Mouse (Mus musculus) kidney, embryonic 14.5 days (tissue): Measurements from ENCODE around the gene Ppard. TPM values are rescaled to one million over a fixed set of nuclear protein-coding genes. Genes with fewer than 3 reads are reported as not detected.

Experiments
- ATAC-seq: fragments of 200-750 bp; cut with Nextera tagmentation; 2 replicates; pipeline ENCODE4 v1.8.0; 2017; ENCODE audit warnings: moderate number of reproducible peaks, mild to moderate bottlenecking, moderate TSS enrichment, moderate library complexity; ENCODE audit not compliant: low FRiP score, low TSS enrichment
- H3K27ac ChIP-seq: fragments of 300-500 bp; sonication (generic); 2 replicates; pipeline ENCODE4 v1.5.1; 2014; ENCODE audit warnings: low read depth, mild to moderate bottlenecking, low read length, moderate library complexity, mixed read lengths
- H3K27me3 ChIP-seq: fragments of 300-500 bp; sonication (generic); 2 replicates; pipeline ENCODE4 v1.6.1; 2014; ENCODE audit warnings: mild to moderate bottlenecking, low read length; ENCODE audit not compliant: control insufficient read depth, insufficient read depth
- H3K36me3 ChIP-seq: fragments of 300-500 bp; sonication (generic); 2 replicates; pipeline ENCODE4 v1.6.1; 2014; ENCODE audit warnings: low read length, mixed read lengths; ENCODE audit not compliant: control insufficient read depth, insufficient read depth
- H3K4me1 ChIP-seq: fragments of 300-500 bp; sonication (generic); 2 replicates; pipeline ENCODE4 v1.6.1; 2014; ENCODE audit warnings: low read length, mixed read lengths; ENCODE audit not compliant: control insufficient read depth, insufficient read depth
- H3K4me2 ChIP-seq: fragments of 300-500 bp; sonication (generic); replicated peaks from 2 replicates; pipeline ENCODE4 v1.6.1; 2014; ENCODE audit warnings: low read depth, mild to moderate bottlenecking, low read length
- H3K4me3 ChIP-seq: fragments of 300-500 bp; sonication (generic); 2 replicates; pipeline ENCODE4 v1.5.1; 2014; ENCODE audit warnings: mild to moderate bottlenecking, low read length
- H3K9ac ChIP-seq: fragments of 300-500 bp; sonication (generic); 2 replicates; pipeline ENCODE4 v1.6.1; 2014; ENCODE audit warnings: low read depth, mild to moderate bottlenecking, low read length, moderate library complexity
- H3K9me3 ChIP-seq: fragments of 300-500 bp; sonication (generic); 2 replicates; pipeline ENCODE4 v1.6.1; 2016; ENCODE audit warnings: low read length; ENCODE audit not compliant: control insufficient read depth
- WGBS: fragments of 180-500 bp; shearing (Covaris S2); extraction: QIAGEN DNeasy Blood & Tissue Kit; methylation state at CpG from one replicate; pipeline ENCODE4 v1.1.7; 2014; 5-methylcytosine and 5-hydroxymethylcytosine counted together
- polyA plus RNA-seq: library from polyadenylated mRNA; unstranded; fragments of >200 nt; fragmentation: Nextera tagmentation; extraction: Ambion mirVana; gene quantifications from 2 replicates; pipeline ENCODE4 v1.2.1, GENCODE M21; 2014

Ppard gene
- polyA plus RNA-seq, 1 experiment from 2014 or later: 2.3 TPM

DNA sequence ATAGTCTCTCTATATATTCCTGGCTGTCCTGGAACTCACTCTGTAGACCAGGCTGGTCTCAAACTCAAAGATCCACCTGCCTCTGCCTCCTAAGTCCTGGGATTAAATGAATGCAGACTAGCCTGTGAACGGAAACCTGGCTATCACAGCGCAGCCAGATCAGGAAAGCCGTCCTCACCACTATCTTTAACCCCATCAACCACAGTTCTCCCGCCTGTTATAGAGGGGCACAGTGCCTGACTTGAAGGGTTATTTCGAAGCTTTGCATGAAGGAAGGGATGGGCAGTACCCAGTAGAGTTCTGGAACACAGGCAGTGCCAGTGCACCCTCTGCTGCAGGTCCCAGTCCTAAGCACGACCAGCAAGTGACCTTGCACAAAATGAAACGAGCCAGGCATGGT, 58.8 kb downstream of the Ppard start:
- no peak overlapping the region for H3K9ac ChIP-seq
- 82% methylated on average over 7 of the region's 7 CpGs for WGBS
- no peak overlapping the region for H3K27ac ChIP-seq
- no peak overlapping the region for H3K4me2 ChIP-seq
- H3K4me1 ChIP-seq: peaks cover 22% of the 10 kb centered on the region
- no peak overlapping the region for H3K4me3 ChIP-seq
- no peaks in the 10 kb centered on the region; the same call in 1 of the 2 replicates for H3K9me3 ChIP-seq
- no peaks in the 10 kb centered on the region for H3K27me3 ChIP-seq
- H3K36me3 ChIP-seq: no peaks in the 10 kb centered on the region
- ATAC-seq: no peak

DNA sequence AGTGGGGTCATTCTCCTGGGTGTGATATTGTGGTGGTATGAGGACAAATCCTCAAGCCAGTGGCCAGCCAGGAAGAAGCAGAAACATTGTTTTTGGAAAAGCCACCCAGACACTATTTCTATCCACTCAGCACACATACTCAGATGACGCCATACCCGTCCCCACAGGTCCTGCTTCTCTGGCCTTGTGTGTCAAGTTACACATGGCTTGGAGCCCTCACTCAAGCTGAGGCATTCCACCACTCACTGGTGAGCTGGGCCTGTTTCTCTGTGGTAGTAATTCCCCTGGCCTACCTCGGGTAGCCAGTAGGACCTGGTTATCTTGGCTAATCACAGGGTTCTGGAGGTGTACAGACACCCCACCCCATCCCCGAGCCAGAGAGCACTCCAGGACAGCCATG, 61.2 kb downstream of the Ppard start:
- no peak overlapping the region for H3K27ac ChIP-seq
- 0 out of 2 replicates have a peak, but pooled peaks cover 6% of the 10 kb centered on the region for H3K4me1 ChIP-seq
- 51% methylated on average over 4 of the region's 4 CpGs for WGBS
- H3K36me3 ChIP-seq: peaks cover 9% of the 10 kb centered on the region
- H3K9me3 ChIP-seq: no peaks in the 10 kb centered on the region; the same call in 1 of the 2 replicates
- no peak for ATAC-seq
- no peak overlapping the region for H3K4me3 ChIP-seq
- no peak overlapping the region for H3K9ac ChIP-seq
- H3K4me2 ChIP-seq: no peak overlapping the region
- H3K27me3 ChIP-seq: no peaks in the 10 kb centered on the region

DNA sequence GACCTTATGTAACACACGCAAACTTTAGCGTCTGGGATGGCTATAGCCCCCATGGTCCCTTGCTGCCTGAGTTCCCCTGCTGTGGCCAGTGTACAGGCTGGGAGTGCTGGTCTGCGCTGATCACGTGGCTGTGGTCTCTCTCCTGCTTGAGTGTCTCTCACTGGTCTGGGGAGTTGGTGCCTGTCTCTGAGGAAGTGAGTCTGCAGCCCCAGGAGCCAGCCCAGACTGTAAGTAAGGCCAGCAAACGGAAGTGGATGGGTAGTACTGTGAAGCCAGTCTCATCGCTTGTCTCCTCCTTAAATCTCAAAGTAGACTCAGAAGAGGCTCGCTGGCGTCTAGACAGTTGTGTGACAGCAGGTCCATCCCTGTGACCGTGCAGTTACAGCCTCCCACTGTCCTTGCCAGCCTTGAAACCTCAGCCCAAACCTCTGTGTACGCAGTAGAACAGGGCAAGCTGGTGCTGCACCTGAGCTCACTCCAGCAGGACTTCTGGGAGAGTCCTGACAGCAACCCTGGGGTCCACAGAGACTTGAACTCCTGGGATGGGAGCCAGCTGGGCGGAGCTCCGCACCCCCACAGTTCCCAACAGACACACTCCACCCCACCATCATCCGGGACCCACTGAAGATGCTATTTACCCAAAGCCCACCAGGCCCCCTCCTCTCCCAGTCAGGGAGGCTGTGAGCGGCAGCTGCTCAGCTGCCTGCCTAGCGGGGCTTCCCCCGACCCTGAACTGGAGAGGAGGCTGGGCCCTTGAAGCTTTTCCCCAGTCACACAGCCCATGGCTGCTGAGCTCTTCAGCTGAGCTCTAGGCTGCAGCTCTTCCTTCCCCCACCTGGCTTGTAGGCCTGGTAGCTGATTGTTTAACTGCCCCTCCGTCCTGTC, 62.2 kb downstream of the Ppard start:
- ATAC-seq: 0 out of 2 replicates have a peak, but pooled peaks have one; percentile 32
- H3K4me2 ChIP-seq: no peak overlapping the region
- no peaks in the 10 kb centered on the region for H3K27me3 ChIP-seq
- H3K9ac ChIP-seq: no peak overlapping the region
- peaks cover 9% of the 10 kb centered on the region; the same call in 1 of the 2 replicates for H3K4me1 ChIP-seq
- H3K27ac ChIP-seq: no peak overlapping the region
- 67% methylated on average over 17 of the region's 17 CpGs for WGBS
- H3K9me3 ChIP-seq: no peaks in the 10 kb centered on the region; the same call in 1 of the 2 replicates
- no peak overlapping the region for H3K4me3 ChIP-seq
- H3K36me3 ChIP-seq: peaks cover 12% of the 10 kb centered on the region

DNA sequence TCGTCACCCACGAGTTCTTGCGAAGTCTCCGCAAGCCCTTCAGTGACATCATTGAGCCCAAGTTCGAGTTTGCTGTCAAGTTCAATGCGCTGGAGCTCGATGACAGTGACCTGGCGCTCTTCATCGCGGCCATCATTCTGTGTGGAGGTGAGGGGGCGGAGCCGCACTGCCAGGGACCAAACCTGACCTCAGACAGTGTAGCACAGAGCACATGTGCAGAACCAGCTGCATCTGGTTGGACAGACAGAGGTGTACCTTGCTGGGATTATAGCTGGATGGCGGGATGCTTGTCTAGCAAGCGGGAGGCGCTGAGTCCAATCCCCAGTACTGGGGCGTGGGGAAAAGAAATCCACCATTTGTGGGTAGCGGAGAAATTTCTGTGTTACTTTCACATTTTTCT, 66.4 kb downstream of the Ppard start:
- ATAC-seq: no peak
- no peak overlapping the region for H3K27ac ChIP-seq
- no peak overlapping the region for H3K9ac ChIP-seq
- no peak overlapping the region for H3K4me3 ChIP-seq
- H3K4me1 ChIP-seq: peaks cover 17% of the 10 kb centered on the region; the same call in 1 of the 2 replicates
- H3K36me3 ChIP-seq: peaks cover 12% of the 10 kb centered on the region
- H3K27me3 ChIP-seq: no peaks in the 10 kb centered on the region
- no peaks in the 10 kb centered on the region for H3K9me3 ChIP-seq
- H3K4me2 ChIP-seq: no peak overlapping the region
- 95% methylated on average over 17 of the region's 17 CpGs for WGBS

DNA sequence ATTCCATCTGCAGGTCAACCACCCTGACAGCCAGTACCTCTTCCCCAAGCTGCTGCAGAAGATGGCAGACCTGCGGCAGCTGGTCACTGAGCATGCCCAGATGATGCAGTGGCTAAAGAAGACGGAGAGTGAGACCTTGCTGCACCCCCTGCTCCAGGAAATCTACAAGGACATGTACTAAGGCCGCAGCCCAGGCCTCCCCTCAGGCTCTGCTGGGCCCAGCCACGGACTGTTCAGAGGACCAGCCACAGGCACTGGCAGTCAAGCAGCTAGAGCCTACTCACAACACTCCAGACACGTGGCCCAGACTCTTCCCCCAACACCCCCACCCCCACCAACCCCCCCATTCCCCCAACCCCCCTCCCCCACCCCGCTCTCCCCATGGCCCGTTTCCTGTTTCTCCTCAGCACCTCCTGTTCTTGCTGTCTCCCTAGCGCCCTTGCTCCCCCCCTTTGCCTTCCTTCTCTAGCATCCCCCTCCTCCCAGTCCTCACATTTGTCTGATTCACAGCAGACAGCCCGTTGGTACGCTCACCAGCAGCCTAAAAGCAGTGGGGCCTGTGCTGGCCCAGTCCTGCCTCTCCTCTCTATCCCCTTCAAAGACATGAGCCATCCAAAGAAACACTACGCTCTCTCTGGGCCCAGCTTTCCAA, 67.3 kb downstream of the Ppard start:
- no peak overlapping the region for H3K4me2 ChIP-seq
- peak; percentile 50; the same call in 1 of the 2 replicates for ATAC-seq
- H3K4me3 ChIP-seq: no peak overlapping the region
- peaks cover 17% of the 10 kb centered on the region; the same call in 1 of the 2 replicates for H3K4me1 ChIP-seq
- H3K9ac ChIP-seq: no peak overlapping the region
- H3K27ac ChIP-seq: no peak overlapping the region
- no peaks in the 10 kb centered on the region for H3K27me3 ChIP-seq
- H3K9me3 ChIP-seq: no peaks in the 10 kb centered on the region
- 31% methylated on average over 11 of the region's 11 CpGs for WGBS
- peaks cover 12% of the 10 kb centered on the region for H3K36me3 ChIP-seq

DNA sequence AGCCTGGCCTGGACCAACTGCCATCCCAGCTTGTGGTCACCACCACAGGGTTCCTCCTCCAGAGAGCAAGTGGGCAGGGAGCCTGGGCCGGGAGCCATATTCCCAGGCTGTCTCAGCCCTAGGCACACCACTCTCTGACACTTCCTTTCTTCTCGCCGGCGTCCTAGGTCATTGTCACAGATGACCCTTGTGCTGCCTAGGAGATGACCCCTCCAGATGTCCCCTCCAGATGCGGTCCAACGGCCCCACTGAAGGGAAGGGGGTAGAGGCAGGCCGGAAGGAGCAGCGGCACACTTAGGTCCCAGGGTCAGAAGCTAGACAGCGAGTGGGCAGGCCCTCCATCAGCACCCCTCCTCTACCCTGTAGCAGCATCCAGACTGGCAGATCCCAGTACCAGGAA, 67.8 kb downstream of the Ppard start:
- Histone ChIP-seq H3K27me3 (no peaks in the 10 kb centered on the region), H3K4me2 (no peak overlapping the region), H3K27ac (no peak overlapping the region), H3K4me1 (peaks cover 13% of the 10 kb centered on the region; the same call in 1 of the 2 replicates), H3K36me3 (peaks cover 12% of the 10 kb centered on the region), H3K9ac (no peak overlapping the region), H3K9me3 (no peaks in the 10 kb centered on the region), H3K4me3 (no peak overlapping the region)
- WGBS: 27% methylated on average over 8 of the region's 9 CpGs
- no peak for ATAC-seq

DNA sequence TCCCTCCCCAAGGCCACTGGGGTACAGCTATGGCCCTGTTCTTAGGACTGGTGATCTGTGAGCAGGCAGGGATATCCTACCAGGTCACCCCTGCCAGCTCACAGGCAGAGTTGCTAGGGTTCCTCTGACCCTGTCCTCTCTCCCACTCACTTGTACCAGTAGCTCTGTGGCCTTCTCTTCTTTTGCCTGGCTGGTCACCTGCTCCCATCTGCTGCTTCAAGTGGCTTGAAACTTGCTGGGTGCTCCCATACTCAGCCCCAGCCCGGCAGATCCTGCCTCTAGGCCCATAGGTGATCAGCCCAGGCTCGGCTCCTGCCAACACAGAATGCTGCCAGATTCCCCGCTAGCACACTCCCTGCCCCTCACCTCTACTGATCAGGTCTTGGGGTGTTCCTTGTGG, 68.3 kb downstream of the Ppard start:
- no peaks in the 10 kb centered on the region for H3K27me3 ChIP-seq
- no peaks in the 10 kb centered on the region for H3K9me3 ChIP-seq
- peaks cover 11% of the 10 kb centered on the region; the same call in 1 of the 2 replicates for H3K4me1 ChIP-seq
- no peak overlapping the region for H3K27ac ChIP-seq
- no peak overlapping the region for H3K4me3 ChIP-seq
- ATAC-seq: no peak
- WGBS: 77% methylated on average over 3 of the region's 3 CpGs
- H3K4me2 ChIP-seq: no peak overlapping the region
- H3K9ac ChIP-seq: no peak overlapping the region
- H3K36me3 ChIP-seq: peaks cover 12% of the 10 kb centered on the region

DNA sequence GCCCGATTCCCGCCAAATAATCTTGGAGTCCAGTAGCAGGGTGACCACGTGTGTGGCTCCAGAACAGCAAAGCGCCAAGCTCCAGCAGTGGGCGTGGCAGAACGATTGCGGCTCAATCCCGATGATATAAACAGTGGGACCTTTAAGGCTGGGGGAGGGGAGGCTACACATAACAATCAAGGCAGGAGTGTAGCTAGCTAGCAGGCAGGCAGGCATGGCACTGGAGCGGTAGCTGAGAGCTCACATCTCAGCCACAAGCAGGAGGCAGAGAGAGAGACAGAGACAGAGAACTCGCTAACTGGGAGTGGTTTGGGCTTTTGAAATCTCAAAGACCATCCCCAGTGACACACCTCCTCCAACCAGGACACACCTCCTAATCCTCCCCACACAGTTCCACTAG, 72.7 kb downstream of the Ppard start:
- Histone ChIP-seq H3K4me1 (peaks cover 10% of the 10 kb centered on the region; the same call in 1 of the 2 replicates), H3K27ac (no peak overlapping the region), H3K27me3 (no peaks in the 10 kb centered on the region), H3K4me2 (no peak overlapping the region), H3K36me3 (no peaks in the 10 kb centered on the region), H3K9ac (no peak overlapping the region), H3K9me3 (no peaks in the 10 kb centered on the region), H3K4me3 (no peak overlapping the region)
- WGBS: 68% methylated on average over 10 of the region's 10 CpGs
- no peak for ATAC-seq
